Mouse (Mus musculus): Measurements from ENCODE around the gene Trappc6a. TPM values are rescaled to one million over a fixed set of nuclear protein-coding genes. Genes with fewer than 3 reads are reported as not detected.

Gene Trappc6a
- polyA plus RNA-seq, 1 experiment from 2014 or later, result 71.4 TPM

- peaks cover 30% of the 10 kb centered on the region for H3K4me1 ChIP-seq
- no peak overlapping the region for H3K27ac ChIP-seq (replicated peaks)
- ATAC-seq (ENCODE audit: extremely low read depth, insufficient number of reproducible peaks, low FRiP score, low TSS enrichment), result no peak
- peaks cover 83% of the 10 kb centered on the region for H3K27me3 ChIP-seq (replicated peaks)
- no peak overlapping the region for H3K9ac ChIP-seq
- H3K9me3 ChIP-seq, result no peaks in the 10 kb centered on the region
- H3K4me2 ChIP-seq, result no peak overlapping the region
- no peak overlapping the region for H3K4me3 ChIP-seq
- 70% methylated on average over 12 of the region's 12 CpGs for WGBS
- H3K36me3 ChIP-seq, result no peaks in the 10 kb centered on the region
Observed at GRCm38 (mm10) chr7:19468279-19468678, 39.9 kb upstream of the Trappc6a start.

DNA sequence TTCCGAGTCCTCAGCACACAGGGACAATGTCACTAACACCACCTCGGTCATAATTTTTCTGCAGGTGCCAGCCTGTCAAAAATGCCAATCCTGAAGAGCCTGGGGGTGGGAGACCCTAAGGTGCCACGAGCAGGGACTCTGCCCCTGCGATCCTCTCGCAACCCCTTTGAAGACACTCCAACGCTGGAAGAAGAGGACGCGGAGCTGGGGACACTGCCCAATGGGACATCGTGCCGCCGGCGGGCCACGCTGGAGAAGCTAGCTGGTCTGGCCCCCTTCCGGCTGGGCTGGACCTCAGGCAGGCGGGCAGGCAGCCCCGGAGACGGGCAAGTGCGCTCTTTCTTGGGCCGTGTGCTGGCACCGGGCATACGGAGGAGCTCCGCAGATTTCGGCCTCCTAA lies 38.8 kb upstream of the Trappc6a start:
- peaks cover 31% of the 10 kb centered on the region for H3K4me1 ChIP-seq
- peak overlapping the region; percentile 12; the same call in 1 of the 2 replicates for H3K4me3 ChIP-seq
- H3K27me3 ChIP-seq (replicated peaks), result peaks cover 94% of the 10 kb centered on the region
- 0 out of 2 replicates have a peak overlapping the region, but pooled peaks have one; percentile 20 for H3K4me2 ChIP-seq
- no peak for ATAC-seq (ENCODE audit: extremely low read depth, insufficient number of reproducible peaks, low FRiP score, low TSS enrichment)
- H3K27ac ChIP-seq (replicated peaks), result no peak overlapping the region
- 30% methylated on average over 23 of the region's 23 CpGs for whole genome bisulfite sequencing
- no peak overlapping the region for H3K9ac ChIP-seq
- no peaks in the 10 kb centered on the region for H3K9me3 ChIP-seq
- no peaks in the 10 kb centered on the region for H3K36me3 ChIP-seq

GRCm38 (mm10) chr7:19470308-19470707 lies 37.9 kb upstream of the Trappc6a start:
- H3K36me3 ChIP-seq, result no peaks in the 10 kb centered on the region
- H3K27me3 ChIP-seq (replicated peaks), result peaks cover 97% of the 10 kb centered on the region
- no peak overlapping the region for H3K27ac ChIP-seq (replicated peaks)
- no peak overlapping the region for H3K9ac ChIP-seq
- no peak for ATAC-seq (ENCODE audit: extremely low read depth, insufficient number of reproducible peaks, low FRiP score, low TSS enrichment)
- peaks cover 23% of the 10 kb centered on the region for H3K4me1 ChIP-seq
- no peaks in the 10 kb centered on the region for H3K9me3 ChIP-seq
- WGBS, result 19% methylated on average over 14 of the region's 14 CpGs
- H3K4me3 ChIP-seq, result no peak overlapping the region
- H3K4me2 ChIP-seq, result no peak overlapping the region

GRCm38 (mm10) chr7:19472403-19472802 lies 35.8 kb upstream of the Trappc6a start:
- H3K27me3 ChIP-seq (replicated peaks), result peaks cover 97% of the 10 kb centered on the region
- no peak overlapping the region for H3K4me3 ChIP-seq
- ATAC-seq (ENCODE audit: extremely low read depth, insufficient number of reproducible peaks, low FRiP score, low TSS enrichment), result no peak
- H3K27ac ChIP-seq (replicated peaks), result no peak overlapping the region
- no peak overlapping the region for H3K4me2 ChIP-seq
- H3K4me1 ChIP-seq, result peaks cover 21% of the 10 kb centered on the region
- no peaks in the 10 kb centered on the region for H3K36me3 ChIP-seq
- H3K9ac ChIP-seq, result no peak overlapping the region
- H3K9me3 ChIP-seq, result no peaks in the 10 kb centered on the region
- WGBS, result 25% methylated on average over 4 of the region's 4 CpGs

DNA sequence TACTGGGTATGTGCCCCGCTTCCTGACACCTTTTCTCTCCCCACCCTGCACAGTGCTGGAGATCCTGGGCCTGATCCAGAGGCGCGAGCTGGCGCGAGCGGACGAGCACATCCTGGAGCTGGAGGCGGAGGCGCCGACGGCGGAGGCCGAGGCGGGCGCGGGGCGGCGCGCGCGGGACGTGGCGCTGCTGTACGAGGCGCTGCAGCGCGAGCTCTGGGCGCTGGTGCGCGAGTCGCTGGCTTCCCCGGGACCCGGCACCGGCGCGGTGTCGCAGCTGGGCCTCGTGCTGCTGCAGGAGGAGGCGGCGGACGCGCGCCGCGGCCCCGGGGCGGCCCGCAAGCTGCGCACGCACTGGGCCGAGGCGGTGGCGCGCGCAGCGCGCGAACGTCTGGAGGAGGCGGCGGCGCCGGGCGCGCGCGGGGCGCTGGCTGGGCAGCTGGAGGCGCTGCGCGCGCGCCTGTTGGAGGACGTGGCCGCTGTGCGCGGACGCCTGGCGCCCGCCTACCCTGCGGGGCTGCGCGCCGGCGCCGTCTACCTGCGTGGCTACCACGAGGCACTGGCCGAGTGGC lies 34.2 kb upstream of the Trappc6a start:
- H3K36me3 ChIP-seq, result no peaks in the 10 kb centered on the region
- H3K4me1 ChIP-seq, result peaks cover 28% of the 10 kb centered on the region
- peak overlapping the region; percentile 63 for H3K27ac ChIP-seq (replicated peaks)
- peaks cover 95% of the 10 kb centered on the region for H3K27me3 ChIP-seq (replicated peaks)
- no peaks in the 10 kb centered on the region for H3K9me3 ChIP-seq
- WGBS, result under 1% methylated on average over 61 of the region's 89 CpGs
- peak overlapping the region; percentile 84 for H3K9ac ChIP-seq
- H3K4me3 ChIP-seq, result peak overlapping the region; percentile 63
- ATAC-seq (ENCODE audit: extremely low read depth, insufficient number of reproducible peaks, low FRiP score, low TSS enrichment), result peak; percentile 53; the same call in 1 of the 2 replicates
- peak overlapping the region; percentile 85 for H3K4me2 ChIP-seq

DNA sequence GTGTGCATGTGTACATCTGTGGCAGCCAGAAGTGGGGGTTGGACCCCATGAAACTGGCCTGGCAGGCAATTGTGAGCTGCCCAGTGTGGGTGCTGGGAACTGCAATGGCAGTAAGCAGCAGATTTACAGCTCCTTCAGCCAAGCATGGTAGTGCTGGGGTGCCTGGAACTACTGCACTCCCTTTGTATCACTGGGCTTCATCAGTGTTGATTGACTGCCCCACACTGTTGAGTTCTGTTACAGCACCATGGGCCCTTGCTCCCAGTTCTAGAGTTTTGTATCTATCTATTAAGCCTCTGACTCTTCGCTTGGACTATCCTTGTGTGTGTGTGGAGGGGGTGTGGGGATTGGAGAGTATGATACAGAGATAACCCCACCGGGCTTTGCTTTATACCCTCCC lies 31.1 kb upstream of the Trappc6a start:
- no peak for ATAC-seq (ENCODE audit: extremely low read depth, insufficient number of reproducible peaks, low FRiP score, low TSS enrichment)
- Histone ChIP-seq H3K4me1 (peaks cover 19% of the 10 kb centered on the region), H3K4me2 (no peak overlapping the region), H3K27ac (replicated peaks) (0 out of 2 replicates have a peak overlapping the region, but pooled peaks have one; percentile 21), H3K9ac (no peak overlapping the region), H3K9me3 (no peaks in the 10 kb centered on the region), H3K4me3 (no peak overlapping the region), H3K27me3 (replicated peaks) (peaks cover 72% of the 10 kb centered on the region), H3K36me3 (no peaks in the 10 kb centered on the region)
- 56% methylated on average over 2 of the region's 2 CpGs for WGBS

GRCm38 (mm10) chr7:19477624-19478384 lies 30.4 kb upstream of the Trappc6a start:
- H3K4me3 ChIP-seq, result no peak overlapping the region
- H3K27me3 ChIP-seq (replicated peaks), result peaks cover 64% of the 10 kb centered on the region
- 17% methylated on average over 14 of the region's 14 CpGs for WGBS
- no peaks in the 10 kb centered on the region for H3K9me3 ChIP-seq
- peaks cover 12% of the 10 kb centered on the region for H3K4me1 ChIP-seq
- no peak overlapping the region for H3K9ac ChIP-seq
- H3K36me3 ChIP-seq, result no peaks in the 10 kb centered on the region
- no peak overlapping the region for H3K4me2 ChIP-seq
- peak overlapping the region; percentile 21; the same call in 1 of the 2 replicates for H3K27ac ChIP-seq (replicated peaks)
- no peak for ATAC-seq (ENCODE audit: extremely low read depth, insufficient number of reproducible peaks, low FRiP score, low TSS enrichment)

DNA sequence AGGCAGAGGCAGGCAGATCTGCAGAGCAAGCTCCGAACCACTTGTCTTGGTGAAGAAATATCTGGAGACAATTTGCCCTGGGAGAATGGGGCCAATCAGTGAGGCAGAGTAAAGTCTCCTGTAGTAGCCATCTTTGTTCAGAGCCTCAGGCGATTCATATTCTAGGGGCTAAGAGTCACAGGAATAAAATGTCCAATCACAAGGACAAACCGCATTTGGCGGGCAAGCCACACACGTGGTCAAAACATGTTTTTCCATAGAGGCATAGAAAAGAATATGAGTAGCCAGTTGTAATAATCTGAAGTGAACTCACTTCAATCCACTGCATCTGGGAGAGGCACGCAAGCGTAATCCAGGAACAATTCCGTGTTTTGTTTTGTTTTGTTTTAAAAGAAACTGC lies 24.9 kb upstream of the Trappc6a start:
- Histone ChIP-seq H3K4me2 (no peak overlapping the region), H3K9ac (no peak overlapping the region), H3K36me3 (no peaks in the 10 kb centered on the region), H3K4me3 (no peak overlapping the region), H3K27me3 (replicated peaks) (peaks cover 36% of the 10 kb centered on the region), H3K4me1 (peaks cover under 1% of the 10 kb centered on the region; the same call in 1 of the 2 replicates), H3K27ac (replicated peaks) (no peak overlapping the region), H3K9me3 (no peaks in the 10 kb centered on the region)
- WGBS, result 75% methylated on average over 8 of the region's 8 CpGs
- no peak for ATAC-seq (ENCODE audit: extremely low read depth, insufficient number of reproducible peaks, low FRiP score, low TSS enrichment)

GRCm38 (mm10) chr7:19485488-19485887 lies 22.7 kb upstream of the Trappc6a start:
- no peak overlapping the region for H3K4me2 ChIP-seq
- WGBS, result 75% methylated on average over 1 of the region's 1 CpGs
- H3K9ac ChIP-seq, result no peak overlapping the region
- no peaks in the 10 kb centered on the region for H3K9me3 ChIP-seq
- H3K27ac ChIP-seq (replicated peaks), result no peak overlapping the region
- H3K27me3 ChIP-seq (replicated peaks), result peaks cover 51% of the 10 kb centered on the region
- 0 out of 2 replicates have a peak, but pooled peaks cover 5% of the 10 kb centered on the region for H3K4me1 ChIP-seq
- no peak overlapping the region for H3K4me3 ChIP-seq
- ATAC-seq (ENCODE audit: extremely low read depth, insufficient number of reproducible peaks, low FRiP score, low TSS enrichment), result no peak
- no peaks in the 10 kb centered on the region for H3K36me3 ChIP-seq

DNA sequence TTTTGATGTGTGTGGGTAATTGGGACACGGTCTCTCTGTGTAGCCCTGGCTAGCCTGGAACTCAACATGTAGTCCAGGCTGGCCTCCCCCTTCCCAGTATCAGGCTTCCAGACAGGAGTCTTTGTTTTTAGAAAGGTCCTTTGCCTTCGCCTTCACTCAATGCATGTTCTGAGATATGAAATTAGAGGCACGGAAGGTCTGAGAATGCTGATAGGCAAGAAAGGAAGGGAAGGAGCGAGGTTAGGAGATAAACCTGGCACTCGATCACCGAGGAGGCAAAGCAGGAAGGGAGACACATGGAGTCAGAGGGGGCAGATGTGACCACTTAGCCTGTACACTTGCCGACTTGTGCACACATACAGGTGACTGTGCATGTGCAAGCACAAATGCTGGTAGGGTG lies 21.6 kb upstream of the Trappc6a start:
- Histone ChIP-seq H3K36me3 (no peaks in the 10 kb centered on the region), H3K4me1 (peaks cover 8% of the 10 kb centered on the region), H3K27me3 (replicated peaks) (peaks cover 57% of the 10 kb centered on the region), H3K4me3 (no peak overlapping the region), H3K9ac (no peak overlapping the region), H3K4me2 (no peak overlapping the region), H3K27ac (replicated peaks) (no peak overlapping the region), H3K9me3 (no peaks in the 10 kb centered on the region)
- no peak for ATAC-seq (ENCODE audit: extremely low read depth, insufficient number of reproducible peaks, low FRiP score, low TSS enrichment)
- WGBS, result 60% methylated on average over 7 of the region's 7 CpGs

GRCm38 (mm10) chr7:19489525-19489924 lies 18.7 kb upstream of the Trappc6a start:
- H3K27me3 ChIP-seq (replicated peaks), result peaks cover 71% of the 10 kb centered on the region
- 22% methylated on average over 31 of the region's 31 CpGs for WGBS
- no peaks in the 10 kb centered on the region for H3K36me3 ChIP-seq
- no peaks in the 10 kb centered on the region for H3K9me3 ChIP-seq
- no peak for ATAC-seq (ENCODE audit: extremely low read depth, insufficient number of reproducible peaks, low FRiP score, low TSS enrichment)
- H3K4me3 ChIP-seq, result peak overlapping the region; percentile 34
- H3K27ac ChIP-seq (replicated peaks), result no peak overlapping the region
- H3K9ac ChIP-seq, result no peak overlapping the region
- peak overlapping the region; percentile 54 for H3K4me2 ChIP-seq
- H3K4me1 ChIP-seq, result peaks cover 17% of the 10 kb centered on the region
